Mouse (Mus musculus) monocyte, adult 5-6 weeks (primary cell): ENCODE data around the gene Tbc1d2b. TPM values are rescaled to one million over a fixed set of nuclear protein-coding genes. Genes with fewer than 3 reads are reported as not detected.

Experiments
- ATAC-seq: fragments of 153-309, 156-312 bp; replicated peaks from 2 replicates; pipeline ENCODE4 v1.8.0; 2017; ENCODE audit warnings: mild to moderate bottlenecking; ENCODE audit not compliant: low TSS enrichment, insufficient number of reproducible peaks, severe bottlenecking, poor library complexity, low FRiP score
- total RNA-seq: library from RNA; stranded (forward); fragments of 200-1000, 200-491, 200-594 nt; gene quantifications from 3 replicates; pipeline ENCODE4 v1.2.3, GENCODE M21; 2017

The Tbc1d2b gene
- total RNA-seq, 1 experiment from 2014 or later, result 51.8 TPM

DNA sequence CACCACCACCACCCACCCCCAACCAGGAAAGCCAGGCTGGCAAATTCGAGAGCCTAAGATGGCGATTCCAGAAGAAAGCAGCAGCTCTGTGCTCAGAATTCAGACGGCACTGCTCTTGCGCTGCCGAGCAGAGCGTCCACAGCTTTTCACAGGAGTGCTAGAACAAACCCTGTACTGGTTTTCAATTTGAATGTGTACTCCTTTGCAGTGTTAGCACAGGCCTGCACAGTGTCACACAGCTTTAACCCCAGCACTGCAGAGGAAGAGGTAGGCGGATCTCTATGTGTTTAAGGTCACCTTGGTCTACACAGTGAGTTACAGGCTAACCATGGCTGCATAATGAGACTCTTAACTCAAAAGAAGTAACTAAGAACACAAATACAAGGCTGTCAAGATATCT is 22.3 kb downstream of the Tbc1d2b start:
- no peak for ATAC-seq

GRCm38 (mm10) chr9:90247316-90247715 is 23.3 kb downstream of the Tbc1d2b start:
- ATAC-seq, result no peak

GRCm38 (mm10) chr9:90245781-90246180 is 24.8 kb downstream of the Tbc1d2b start:
- no peak for ATAC-seq

DNA sequence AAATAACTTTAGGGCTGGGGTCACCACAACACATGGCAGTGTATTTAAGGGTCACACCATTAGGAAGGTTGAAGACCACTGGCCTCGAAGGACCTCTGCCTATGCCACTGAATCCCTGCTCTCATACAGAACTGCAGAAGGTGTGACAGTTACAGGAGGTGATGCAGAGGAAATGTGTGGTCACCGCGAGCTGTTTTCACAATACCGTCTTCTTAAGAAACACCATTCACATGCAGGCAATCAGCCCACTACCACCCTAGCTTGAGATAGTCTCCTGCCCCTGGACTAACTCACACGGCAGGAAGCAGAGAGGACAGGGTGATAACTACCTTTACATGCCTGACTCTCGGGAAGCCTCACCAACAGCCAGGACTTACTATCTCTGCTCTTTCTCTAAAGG is 25.4 kb downstream of the Tbc1d2b start:
- ATAC-seq, result peak; percentile 20; the same call in 1 of the 2 replicates

GRCm38 (mm10) chr9:90244301-90245151 is 26.1 kb downstream of the Tbc1d2b start:
- peak; percentile 42 for ATAC-seq

DNA sequence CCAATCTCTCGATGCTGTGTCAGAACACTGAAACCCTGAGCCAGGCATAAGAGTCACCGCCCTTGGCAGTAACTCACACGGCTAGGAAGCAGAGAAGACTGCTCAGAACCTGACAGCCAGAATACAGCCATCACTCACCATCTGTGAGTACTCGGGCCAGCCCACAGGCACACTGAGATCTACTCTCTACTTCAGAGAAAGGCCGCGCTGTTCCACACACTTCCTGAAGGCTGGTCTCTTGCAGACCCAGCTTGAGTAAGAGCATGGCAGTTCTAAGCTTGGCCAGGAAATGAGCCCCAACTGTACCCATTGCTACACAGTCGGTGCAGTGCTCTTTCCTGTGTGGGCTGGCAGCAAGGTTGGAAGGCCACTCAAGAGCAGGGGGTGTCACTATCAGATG is 27.7 kb downstream of the Tbc1d2b start:
- peak; percentile 66 for ATAC-seq

- no peak for ATAC-seq
These were observed 28.3 kb downstream of the Tbc1d2b start for GRCm38 (mm10) chr9:90242291-90242690.

GRCm38 (mm10) chr9:90241618-90242017 is 29.0 kb downstream of the Tbc1d2b start:
- no peak for ATAC-seq

- no peak for ATAC-seq
These were observed 29.6 kb downstream of the Tbc1d2b start for GRCm38 (mm10) chr9:90241041-90241440.

DNA sequence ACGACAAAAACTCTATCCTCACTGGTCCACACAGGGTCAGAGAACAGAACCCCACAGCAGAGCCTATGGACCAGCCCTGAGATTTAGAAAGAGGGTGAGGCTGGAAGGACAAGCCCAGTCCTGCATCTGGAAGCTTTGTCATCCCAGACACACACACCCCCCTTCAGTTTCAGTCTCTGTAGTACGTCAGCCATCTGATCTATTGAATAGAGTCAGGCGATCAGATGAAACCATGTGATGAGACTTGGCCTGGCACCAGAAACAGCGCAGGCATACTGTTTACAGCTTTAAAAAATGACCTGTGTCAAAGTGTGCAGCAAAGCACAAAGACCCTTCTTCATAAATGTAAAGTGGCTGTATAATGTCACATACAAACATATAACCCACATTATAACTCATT is 30.0 kb downstream of the Tbc1d2b start:
- ATAC-seq, result no peak

DNA sequence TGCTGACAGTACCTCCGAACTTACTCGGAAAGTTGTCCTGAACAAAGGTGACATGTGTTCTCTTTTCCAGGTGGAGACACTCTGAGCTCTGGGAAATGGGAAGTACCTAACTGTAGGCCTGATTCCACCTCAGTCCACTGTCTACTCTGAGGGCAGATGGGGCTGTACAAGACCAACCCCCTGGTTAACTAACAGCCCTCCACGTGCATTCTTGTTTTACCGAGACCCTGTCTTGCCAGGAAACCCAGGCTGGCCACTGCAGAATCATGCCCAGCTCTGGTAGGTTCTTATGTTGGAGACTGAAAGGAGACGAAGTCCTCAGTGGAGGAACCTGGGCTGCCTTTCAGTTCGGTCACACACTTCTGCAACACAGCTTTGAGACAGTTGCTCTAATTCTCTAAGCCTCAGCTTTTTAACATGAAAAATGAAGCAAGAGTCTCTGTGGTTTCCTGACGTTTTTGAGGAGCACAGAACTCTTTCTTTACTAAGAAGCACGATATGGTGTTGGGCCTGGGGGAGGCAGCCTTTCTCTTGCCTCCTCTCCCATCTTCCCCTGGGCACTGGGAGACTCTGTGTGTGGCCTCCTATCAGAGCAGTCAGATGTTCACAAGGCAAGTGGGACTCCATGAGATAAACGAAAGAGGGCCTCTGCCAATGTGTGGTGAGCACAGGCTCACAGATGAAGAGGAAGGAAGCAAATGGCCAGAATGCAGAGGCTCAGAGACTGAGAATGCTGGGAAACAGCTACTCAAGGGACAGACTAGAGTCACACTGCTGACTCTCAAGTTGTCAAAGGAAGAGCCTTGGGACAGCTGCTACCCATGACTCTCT is 33.2 kb downstream of the Tbc1d2b start:
- peak; percentile 12; the same call in 1 of the 2 replicates for ATAC-seq

- no peak for ATAC-seq
These were observed 33.8 kb downstream of the Tbc1d2b start for GRCm38 (mm10) chr9:90236817-90237216.

DNA sequence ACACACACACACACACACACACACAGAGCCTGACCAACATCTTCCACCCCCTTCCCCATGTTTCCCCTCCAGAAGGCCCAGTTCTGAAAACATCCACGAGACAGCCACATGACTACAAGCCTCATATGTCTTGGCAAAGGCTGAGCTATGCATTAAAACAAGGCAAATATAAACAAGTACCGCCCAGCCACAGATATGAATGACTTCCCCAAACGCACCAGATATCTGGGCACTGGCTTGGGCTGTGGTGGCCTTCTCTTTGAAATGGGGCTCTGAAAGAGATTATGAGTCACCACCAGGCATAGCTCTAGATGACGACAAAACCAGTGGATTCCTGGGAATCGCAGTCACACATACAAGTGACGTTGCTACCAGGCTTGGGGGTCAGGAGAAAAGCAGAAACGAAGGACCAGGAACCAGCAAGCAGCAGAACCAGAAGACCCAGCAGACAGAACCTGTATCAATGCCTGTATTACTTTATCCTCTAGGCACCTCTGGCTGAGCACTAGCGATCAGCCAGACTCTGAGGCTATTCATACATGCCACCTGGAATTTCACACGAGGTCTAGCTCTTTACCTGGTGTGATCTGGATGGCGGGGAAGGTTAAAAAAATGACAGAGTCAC is 35.2 kb downstream of the Tbc1d2b start:
- ATAC-seq, result peak; percentile 40

GRCm38 (mm10) chr9:90234786-90235185 is 35.8 kb downstream of the Tbc1d2b start:
- ATAC-seq, result no peak

- peak; percentile 20; the same call in 1 of the 2 replicates for ATAC-seq
These were observed 36.6 kb downstream of the Tbc1d2b start for GRCm38 (mm10) chr9:90233906-90234419.

DNA sequence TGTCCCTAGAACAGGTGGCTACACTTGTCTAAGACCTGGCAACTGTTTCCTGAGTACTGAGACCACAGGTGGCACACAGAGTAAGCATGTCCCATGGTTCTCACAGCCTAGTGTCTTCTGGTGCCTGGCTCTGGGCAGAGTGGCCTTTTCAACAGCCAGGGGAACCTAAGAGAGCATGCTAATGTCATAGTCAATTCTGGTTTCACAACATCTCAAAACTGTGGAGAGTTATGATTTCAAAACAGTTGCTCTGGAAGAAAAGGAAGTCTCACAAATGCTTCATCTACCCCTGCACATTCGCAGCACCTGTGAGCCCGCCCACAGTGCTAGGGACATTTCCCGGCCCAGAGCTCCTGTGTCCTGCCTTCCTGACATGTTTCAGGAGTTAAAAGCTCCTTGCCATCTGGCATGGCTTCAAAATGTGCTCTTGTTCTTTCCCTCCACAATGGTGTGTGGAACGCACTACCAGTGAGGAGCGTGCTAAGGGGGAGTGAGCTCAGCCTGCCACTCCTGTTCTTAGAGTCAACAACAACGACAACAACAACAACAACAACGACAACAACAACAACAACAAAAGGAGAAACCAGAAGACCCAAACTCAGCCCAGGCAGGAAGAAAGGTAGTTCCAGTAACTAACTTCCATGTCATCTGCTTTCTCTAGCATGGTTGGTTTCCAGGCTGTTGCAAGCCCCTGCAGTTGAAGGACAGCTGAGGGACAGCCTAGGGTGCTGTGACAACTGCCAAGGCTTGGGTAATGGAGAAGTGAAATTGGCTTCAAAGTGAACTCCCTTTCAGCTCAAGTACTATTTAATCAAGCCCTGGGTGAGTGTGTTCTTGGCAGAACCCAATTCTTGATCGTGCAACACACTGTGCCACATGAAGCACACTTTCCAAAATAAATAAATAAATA is 37.6 kb downstream of the Tbc1d2b start:
- ATAC-seq, result peak; percentile 44

- ATAC-seq, result no peak
These were observed 43.4 kb downstream of the Tbc1d2b start for GRCm38 (mm10) chr9:90227171-90227570.

DNA sequence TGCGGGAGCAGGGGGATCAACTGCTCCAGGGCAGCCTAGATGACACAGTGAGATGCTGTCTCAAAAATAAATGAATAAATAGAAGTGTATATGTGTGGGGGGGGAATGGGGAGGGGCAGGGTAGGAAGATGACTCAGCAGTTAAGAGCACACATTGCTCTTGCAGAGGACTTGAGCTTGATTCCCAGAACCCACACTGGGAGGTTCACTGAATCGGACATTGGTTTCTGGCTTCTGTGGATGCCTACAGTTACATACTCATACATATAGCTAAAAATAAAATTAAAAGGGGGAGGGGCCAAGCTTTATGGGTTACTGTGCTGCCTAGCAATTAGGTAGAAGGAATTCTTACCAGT is 43.9 kb downstream of the Tbc1d2b start:
- no peak for ATAC-seq
